Mouse (Mus musculus) bone marrow macrophage, adult 2 months (primary cell): ENCODE data around the gene Ppm1j. TPM values are rescaled to one million over a fixed set of nuclear protein-coding genes. Genes with fewer than 3 reads are reported as not detected.
"Not testable (repeated sequence)": the region's sequence is repeated elsewhere in the genome, so short reads cannot be mapped to it uniquely, and the experiment has no call there.

Source experiments
- H3K27ac ChIP-seq: 2 replicates; pipeline ENCODE4 v1.5.1; 2012; ENCODE audit warnings: low read depth, low read length; ENCODE audit not compliant: insufficient read depth
- H3K4me1 ChIP-seq: 2 replicates; pipeline ENCODE4 v1.6.1; 2012; ENCODE audit warnings: low read length; ENCODE audit not compliant: control insufficient read depth, insufficient read depth
- H3K4me3 ChIP-seq: 2 replicates; pipeline ENCODE4 v1.5.1; 2012; ENCODE audit warnings: mild to moderate bottlenecking, low read length, moderate library complexity; ENCODE audit not compliant: insufficient read depth
- CTCF ChIP-seq: IDR thresholded peaks from 2 replicates; pipeline ENCODE4 v1.5.1; 2012; ENCODE audit warnings: low read depth, mild to moderate bottlenecking, low read length, moderate library complexity
- POLR2A ChIP-seq: IDR thresholded peaks from 2 replicates; pipeline ENCODE4 v1.6.1; 2012; ENCODE audit warnings: mild to moderate bottlenecking, low read depth, low read length, borderline replicate concordance
- polyA plus RNA-seq: library from polyadenylated mRNA; stranded (reverse); fragments of >200 nt; gene quantifications from 2 replicates; pipeline ENCODE4 v1.2.4, GENCODE M21; 2012; ENCODE audit not compliant: missing spikeins, insufficient read depth, insufficient read length

Ppm1j gene
- polyA plus RNA-seq, 1 experiment = 1.3 TPM

DNA sequence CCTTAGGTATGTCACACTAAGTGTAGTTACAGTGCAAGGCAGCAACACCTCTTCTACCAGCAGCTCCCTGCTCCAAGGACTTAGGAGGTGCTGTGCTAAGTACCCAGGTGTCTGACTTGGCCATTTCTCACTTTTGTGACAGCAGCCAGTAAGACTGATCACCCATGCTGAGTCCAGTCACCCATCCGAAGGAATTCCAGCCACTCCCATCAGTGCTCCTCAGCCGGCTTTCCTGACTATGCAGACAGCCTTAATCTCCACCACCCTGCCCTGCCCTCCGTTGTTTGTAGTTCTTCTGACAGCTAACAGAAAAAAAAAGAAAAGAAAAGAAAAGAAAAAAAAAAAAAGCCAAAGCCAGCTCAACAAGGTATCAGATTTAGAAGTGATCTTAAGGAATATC lies 30.9 kb downstream of the Ppm1j start:
- TF ChIP-seq CTCF (no peak), POLR2A (no peak)
- peaks cover 12% of the 10 kb centered on the region for H3K4me1 ChIP-seq
- no peak overlapping the region for H3K27ac ChIP-seq
- H3K4me3 ChIP-seq = no peak overlapping the region

DNA sequence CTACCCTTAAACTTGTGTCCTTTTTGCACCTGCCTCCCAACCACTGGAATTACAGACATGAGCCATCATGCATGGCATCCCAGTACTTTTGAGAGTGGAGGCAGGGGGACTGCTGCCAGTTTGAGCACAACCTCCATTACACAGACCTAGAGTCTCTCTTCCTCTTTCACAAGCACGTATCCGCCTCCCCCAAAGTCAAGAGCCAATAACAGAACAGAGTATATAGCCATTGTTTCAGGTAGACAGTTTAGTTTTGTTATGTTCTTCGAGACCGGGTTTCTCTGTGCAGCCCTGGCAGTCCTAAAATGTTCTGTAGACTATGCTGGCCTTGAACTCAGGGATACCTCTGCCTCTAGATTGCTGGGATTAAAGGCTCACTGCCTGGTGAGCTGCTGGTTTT lies 31.4 kb downstream of the Ppm1j start:
- no peak for TF ChIP-seq CTCF
- TF ChIP-seq POLR2A = no peak
- peaks cover 12% of the 10 kb centered on the region for H3K4me1 ChIP-seq
- H3K4me3 ChIP-seq = no peak overlapping the region
- H3K27ac ChIP-seq = no peak overlapping the region

DNA sequence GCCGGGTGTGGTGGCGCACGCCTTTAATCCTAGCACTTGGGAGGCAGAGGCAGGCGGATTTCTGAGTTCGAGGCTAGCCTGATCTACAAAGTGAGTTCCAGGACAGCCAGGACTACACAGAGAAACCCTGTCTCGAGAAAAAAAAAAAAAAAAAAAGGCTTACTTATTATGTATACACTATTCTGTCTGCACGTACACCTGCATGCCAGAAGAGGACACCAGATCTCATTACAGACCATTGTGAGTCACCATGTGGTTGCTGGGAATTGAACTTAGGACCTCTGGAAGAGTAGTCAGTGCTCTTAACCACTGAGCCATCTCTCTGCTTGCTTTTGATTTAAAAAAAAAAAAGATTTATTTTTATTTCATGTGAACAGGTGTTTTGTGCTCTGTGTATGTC lies 32.4 kb downstream of the Ppm1j start:
- peaks cover 12% of the 10 kb centered on the region for H3K4me1 ChIP-seq
- H3K4me3 ChIP-seq, H3K27ac ChIP-seq: not testable (repeated sequence)

DNA sequence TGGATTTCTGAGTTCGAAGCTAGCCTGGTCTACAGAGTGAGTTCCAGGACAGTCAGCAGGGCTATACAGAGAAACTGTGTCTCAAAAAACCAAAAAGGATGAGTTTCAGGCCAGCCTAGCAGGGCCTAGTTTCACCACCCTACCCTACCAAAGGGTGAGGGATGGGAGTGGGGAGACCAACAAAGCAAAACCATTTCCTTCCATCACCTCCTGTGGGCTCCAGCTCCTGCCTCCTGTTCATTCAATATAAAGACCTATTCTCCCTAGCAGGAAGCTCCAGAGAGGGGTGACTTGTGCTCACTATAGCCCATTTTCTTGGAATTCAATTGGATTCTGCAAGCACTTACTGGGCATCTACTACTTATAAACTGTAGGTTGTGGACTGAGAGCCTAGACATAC lies 33.9 kb downstream of the Ppm1j start:
- no peak overlapping the region for H3K4me3 ChIP-seq
- peaks cover 21% of the 10 kb centered on the region for H3K4me1 ChIP-seq
- H3K27ac ChIP-seq = no peak overlapping the region
- TF ChIP-seq POLR2A (no peak), CTCF (no peak)

DNA sequence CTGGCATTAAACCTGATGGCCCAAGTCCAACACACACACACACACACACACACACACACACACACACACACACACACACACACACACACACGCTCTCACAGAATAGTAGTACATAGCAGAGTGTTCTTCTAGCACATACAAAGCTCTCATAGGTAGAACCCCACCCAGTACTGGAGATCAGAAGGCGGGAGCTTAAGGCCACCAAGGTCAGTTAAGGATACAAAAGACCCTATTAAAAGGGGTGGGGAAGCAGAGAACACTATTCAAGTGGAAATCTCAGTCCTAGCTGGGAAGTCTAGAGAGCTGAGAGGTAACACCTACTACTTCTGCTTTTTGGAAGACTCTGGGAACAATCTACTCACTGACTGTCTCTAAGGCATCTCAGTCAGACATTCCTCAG lies 34.5 kb downstream of the Ppm1j start:
- Histone ChIP-seq H3K4me3 (no peak overlapping the region), H3K4me1 (peaks cover 26% of the 10 kb centered on the region), H3K27ac (no peak overlapping the region)
- TF ChIP-seq POLR2A (no peak), CTCF (no peak)

DNA sequence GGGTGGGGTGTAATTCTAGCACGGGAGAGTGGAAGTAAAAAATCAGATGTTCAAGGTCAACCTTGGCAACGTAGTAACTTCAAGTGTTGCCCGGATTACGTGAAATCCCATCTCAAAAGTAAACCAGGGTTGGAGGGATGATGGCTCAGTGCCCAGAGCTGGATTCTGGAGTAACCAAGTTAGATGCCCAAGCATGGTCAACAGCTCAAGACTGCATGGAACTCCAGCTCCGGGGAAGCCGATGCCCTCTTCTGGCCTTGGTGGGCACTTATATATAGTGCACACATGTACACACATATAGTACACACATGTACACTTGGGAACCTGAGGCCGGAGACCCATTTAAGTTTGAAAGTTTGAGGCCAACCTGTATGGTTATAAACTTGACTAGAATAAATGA lies 35.3 kb downstream of the Ppm1j start:
- H3K4me3 ChIP-seq = no peak overlapping the region
- TF ChIP-seq POLR2A (no peak), CTCF (no peak)
- H3K27ac ChIP-seq = no peak overlapping the region
- H3K4me1 ChIP-seq = peaks cover 26% of the 10 kb centered on the region

DNA sequence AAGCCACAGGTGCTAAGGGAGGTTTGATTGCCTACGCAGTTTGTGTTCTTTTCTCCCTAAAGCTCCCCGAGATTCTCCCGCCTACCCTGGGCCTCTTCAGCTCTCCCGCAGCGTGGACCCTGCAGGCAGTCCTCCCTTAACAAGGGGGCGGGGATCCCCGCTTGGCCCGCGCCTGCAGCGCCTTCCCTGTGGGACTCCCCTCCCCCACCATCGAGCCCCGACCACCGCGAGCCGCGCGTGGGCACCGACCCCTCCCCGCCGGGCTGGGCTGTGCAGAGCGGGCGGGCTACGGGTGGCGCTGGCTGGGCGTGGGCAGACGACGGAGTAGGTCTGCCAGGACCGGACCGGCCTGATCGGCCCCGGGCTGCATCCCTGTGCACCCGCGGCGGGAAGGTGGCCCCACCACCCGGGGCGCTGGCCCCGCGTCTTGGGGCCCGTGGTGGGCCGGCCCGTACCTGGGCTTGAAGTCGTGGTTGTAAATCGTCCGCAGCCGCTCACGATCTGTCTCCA lies 36.7 kb downstream of the Ppm1j start:
- H3K27ac ChIP-seq = peak overlapping the region; percentile 47
- peaks cover 21% of the 10 kb centered on the region for H3K4me1 ChIP-seq
- TF ChIP-seq POLR2A (no peak), CTCF (no peak)
- peak overlapping the region; percentile 71 for H3K4me3 ChIP-seq

DNA sequence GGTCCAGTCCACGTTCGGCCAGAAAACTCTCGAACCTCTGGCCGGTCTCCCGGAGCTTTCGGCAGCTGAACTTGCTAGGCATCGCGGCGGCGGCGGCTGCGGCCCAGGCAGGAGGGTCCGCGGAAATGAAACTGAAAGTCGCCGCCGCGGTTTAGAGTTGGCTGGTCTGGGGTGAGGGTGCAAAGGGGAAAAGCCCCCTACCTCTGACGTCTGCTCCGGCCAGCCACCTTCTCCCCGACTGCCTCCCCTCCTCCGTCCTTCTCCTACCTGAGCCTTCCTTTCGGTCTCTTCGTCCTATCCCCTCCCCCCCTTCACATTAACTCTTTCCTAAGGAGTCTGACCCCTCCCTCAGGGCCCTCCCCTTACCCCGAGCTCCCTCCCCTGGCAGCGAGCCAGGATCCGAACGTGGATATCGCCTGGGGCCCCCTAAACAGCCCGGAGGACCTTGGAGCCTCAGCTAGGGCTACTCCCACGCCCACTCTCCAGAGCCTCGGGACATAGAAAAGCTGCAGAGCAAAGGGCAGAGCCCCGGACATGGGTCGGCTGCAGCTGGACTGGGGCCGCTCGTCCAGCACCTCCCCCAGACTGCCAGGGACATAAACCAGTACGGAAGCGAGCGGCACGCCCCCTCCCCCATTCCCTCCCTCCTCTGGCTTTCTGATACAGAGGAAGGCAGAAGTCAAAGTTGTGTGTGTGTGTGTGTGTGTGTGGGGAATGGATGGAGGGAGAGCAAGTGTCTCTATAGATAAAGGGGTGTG lies 37.3 kb downstream of the Ppm1j start, which contains the start of gene Mov10:
Mov10 (minus strand) TSS at position 573 of the 758 bp plus-strand sequence.
- peak within 1 kb of the TSS; percentile 47 for H3K27ac ChIP-seq

DNA sequence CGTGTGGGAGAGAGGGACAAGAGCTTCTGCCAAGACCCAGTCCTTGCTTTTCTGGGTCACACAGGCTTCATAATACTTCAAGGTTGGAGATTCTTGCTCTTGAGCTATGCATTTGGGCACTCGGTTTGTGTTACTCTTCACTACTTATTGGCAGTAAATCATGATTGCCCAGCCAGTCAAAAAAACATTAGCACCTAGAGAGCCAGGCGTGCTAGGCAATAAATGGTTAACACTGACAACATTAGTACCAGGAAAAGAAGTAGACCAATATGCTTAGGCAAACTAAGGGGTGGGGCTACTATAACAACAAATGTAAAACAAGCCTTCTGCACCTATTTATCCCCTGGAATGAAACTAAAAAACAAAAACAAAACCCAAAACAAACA lies 37.9 kb downstream of the Ppm1j start:
- H3K4me3 ChIP-seq = peak overlapping the region; percentile 71
- TF ChIP-seq POLR2A (no peak), CTCF (no peak)
- H3K27ac ChIP-seq = no peak overlapping the region
- peaks cover 20% of the 10 kb centered on the region for H3K4me1 ChIP-seq

More for the DNA sequence above, 37.3 kb downstream of the Ppm1j start, which contains the start of gene Mov10:
- TF ChIP-seq CTCF (no peak), POLR2A (no peak)
- H3K4me1 ChIP-seq = peaks cover 20% of the 10 kb centered on the region
- H3K4me3 ChIP-seq = peak within 1 kb of the TSS; percentile 71

DNA sequence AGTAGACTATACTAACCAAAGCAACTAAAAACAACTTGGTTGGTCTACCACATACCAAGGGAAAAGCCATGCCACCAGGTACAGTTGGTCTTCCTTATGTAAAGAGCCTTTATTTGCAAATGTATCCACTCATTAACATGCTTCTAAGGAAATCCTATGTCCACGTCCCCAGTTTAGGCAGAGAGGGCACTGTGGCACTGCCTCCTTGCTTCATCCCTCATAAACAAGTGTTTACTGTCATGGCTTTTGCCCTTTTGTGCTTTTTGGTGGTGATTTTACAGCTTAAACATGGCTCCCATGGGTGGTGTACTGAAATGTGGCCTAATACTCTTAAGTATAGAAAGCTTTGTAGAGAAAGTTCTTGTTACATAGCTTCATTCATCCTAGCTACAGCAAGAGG lies 39.6 kb downstream of the Ppm1j start:
- no peak overlapping the region for H3K27ac ChIP-seq
- TF ChIP-seq POLR2A = no peak
- no peak for TF ChIP-seq CTCF
- peaks cover 20% of the 10 kb centered on the region for H3K4me1 ChIP-seq
- H3K4me3 ChIP-seq = no peak overlapping the region
